Mouse (Mus musculus) kidney, embryonic 16.5 days (tissue): ENCODE results near the gene Hist1h1a. TPM values are rescaled to one million over a fixed set of nuclear protein-coding genes. Genes with fewer than 3 reads are reported as not detected.
"Not testable (repeated sequence)": the region's sequence is repeated elsewhere in the genome, so short reads cannot be mapped to it uniquely, and the experiment has no call there.

Source experiments
- ATAC-seq: fragments of 200-750 bp; cut with Nextera tagmentation; 2 replicates; pipeline ENCODE4 v1.8.0; 2017; ENCODE audit warnings: moderate TSS enrichment; ENCODE audit not compliant: low FRiP score, low TSS enrichment
- H3K27ac ChIP-seq: fragments of 300-500 bp; sonication (generic); 2 replicates; pipeline ENCODE4 v1.5.1; 2014; ENCODE audit warnings: low read length
- H3K27me3 ChIP-seq: fragments of 300-500 bp; sonication (generic); 2 replicates; pipeline ENCODE4 v1.6.1; 2014; ENCODE audit warnings: low read length, control low read depth, mixed read lengths; ENCODE audit not compliant: insufficient read depth
- H3K36me3 ChIP-seq: fragments of 300-500 bp; sonication (generic); 2 replicates; pipeline ENCODE4 v1.6.1; 2014; ENCODE audit warnings: low read length, control low read depth, mixed read lengths; ENCODE audit not compliant: insufficient read depth
- H3K4me1 ChIP-seq: fragments of 300-500 bp; sonication (generic); 2 replicates; pipeline ENCODE4 v1.6.1; 2014; ENCODE audit warnings: low read length, control low read depth, mixed read lengths; ENCODE audit not compliant: insufficient read depth
- H3K4me2 ChIP-seq: fragments of 300-500 bp; sonication (generic); replicated peaks from 2 replicates; pipeline ENCODE4 v1.6.1; 2014; ENCODE audit warnings: low read depth, low read length
- H3K4me3 ChIP-seq: fragments of 300-500 bp; sonication (generic); 2 replicates; pipeline ENCODE4 v1.5.1; 2014; ENCODE audit warnings: mild to moderate bottlenecking, low read length
- H3K9ac ChIP-seq: fragments of 300-500 bp; sonication (generic); replicated peaks from 2 replicates; pipeline ENCODE4 v1.6.1; 2014; ENCODE audit warnings: low read length
- H3K9me3 ChIP-seq: fragments of 300-500 bp; sonication (generic); 2 replicates; pipeline ENCODE4 v1.6.1; 2016; ENCODE audit warnings: low read length, control low read depth
- WGBS: fragments of 180-500 bp; shearing (Covaris S2); extraction: QIAGEN DNeasy Blood & Tissue Kit; methylation state at CpG from one replicate; pipeline ENCODE4 v1.1.7; 2014; 5-methylcytosine and 5-hydroxymethylcytosine counted together
- polyA plus RNA-seq: library from polyadenylated mRNA; unstranded; fragments of >200 nt; fragmentation: Nextera tagmentation; extraction: Ambion mirVana; gene quantifications from 2 replicates; pipeline ENCODE4 v1.2.1, GENCODE M21; 2015

Hist1h1a gene
- polyA plus RNA-seq, 1 experiment from 2014 or later, result 1.7 TPM

- ATAC-seq, result no peak
- peak overlapping the region; percentile 82 for H3K27ac ChIP-seq
These were observed 13.8 kb upstream of the Hist1h1a start for GRCm38 (mm10) chr13:23749563-23750121.

GRCm38 (mm10) chr13:23750839-23751477 is 12.5 kb upstream of the Hist1h1a start, which contains the start of gene Hist1h2ab:
Hist1h2ab (plus strand) TSS chr13:23751126.
- H3K36me3 ChIP-seq, H3K27me3 ChIP-seq, H3K9me3 ChIP-seq: not testable (repeated sequence)
- Histone ChIP-seq H3K4me2 (peak within 1 kb of the TSS; percentile 58), H3K4me1 (peaks cover 12% of the 10 kb centered on the region), H3K27ac (peak within 1 kb of the TSS; percentile 98), H3K9ac (peak within 1 kb of the TSS; percentile 73), H3K4me3 (peak within 1 kb of the TSS; percentile 50)
- under 1% methylated on average over 24 of the region's 47 CpGs for WGBS
- peak; percentile 54 for ATAC-seq

More at GRCm38 (mm10) chr13:23749563-23750121, 13.8 kb upstream of the Hist1h1a start:
- no peaks in the 10 kb centered on the region for H3K36me3 ChIP-seq
- no peaks in the 10 kb centered on the region for H3K27me3 ChIP-seq
- peaks cover 13% of the 10 kb centered on the region for H3K4me1 ChIP-seq
- H3K4me2 ChIP-seq, result no peak overlapping the region
- H3K9ac ChIP-seq, result no peak overlapping the region
- 87% methylated on average over 5 of the region's 5 CpGs for WGBS
- H3K9me3 ChIP-seq, result no peaks in the 10 kb centered on the region
- H3K4me3 ChIP-seq, result no peak overlapping the region

- under 1% methylated on average over 11 of the region's 11 CpGs for WGBS
- peak; percentile 44; the same call in 1 of the 2 replicates for ATAC-seq
- peak overlapping the region; percentile 73 for H3K9ac ChIP-seq
These were observed 11.9 kb upstream of the Hist1h1a start for GRCm38 (mm10) chr13:23751478-23751956.

GRCm38 (mm10) chr13:23752067-23752741 is 11.3 kb upstream of the Hist1h1a start, which contains the start of gene Hist1h3b:
Hist1h3b (plus strand) TSS chr13:23752267.
- Histone ChIP-seq H3K4me2 (peak within 1 kb of the TSS; percentile 58), H3K9ac (peak within 1 kb of the TSS; percentile 73), H3K4me3 (peak within 1 kb of the TSS; percentile 50), H3K27ac (peak within 1 kb of the TSS; percentile 98)
- H3K9me3 ChIP-seq, H3K27me3 ChIP-seq, H3K36me3 ChIP-seq, H3K4me1 ChIP-seq: not testable (repeated sequence)
- ATAC-seq, result peak; percentile 92
- WGBS, result 0% methylated on average over 15 of the region's 47 CpGs

More at GRCm38 (mm10) chr13:23751478-23751956, 11.9 kb upstream of the Hist1h1a start:
- Histone ChIP-seq H3K4me3 (peak overlapping the region; percentile 50), H3K4me1 (peaks cover 12% of the 10 kb centered on the region), H3K4me2 (peak overlapping the region; percentile 58), H3K27me3 (no peaks in the 10 kb centered on the region), H3K9me3 (no peaks in the 10 kb centered on the region), H3K36me3 (no peaks in the 10 kb centered on the region), H3K27ac (peak overlapping the region; percentile 98)

- WGBS, result 6% methylated on average over 6 of the region's 6 CpGs
- H3K27ac ChIP-seq, result peak overlapping the region; percentile 92
- H3K4me2 ChIP-seq, result peak overlapping the region; percentile 55
- H3K9me3 ChIP-seq, result no peaks in the 10 kb centered on the region
- peak overlapping the region; percentile 47 for H3K4me3 ChIP-seq
- H3K36me3 ChIP-seq, result no peaks in the 10 kb centered on the region
- peaks cover 9% of the 10 kb centered on the region for H3K4me1 ChIP-seq
- no peaks in the 10 kb centered on the region for H3K27me3 ChIP-seq
- H3K9ac ChIP-seq, result peak overlapping the region; percentile 72
- ATAC-seq, result no peak
These were observed 10.7 kb upstream of the Hist1h1a start for GRCm38 (mm10) chr13:23752742-23753172.

- H3K9ac ChIP-seq, result no peak overlapping the region
- peak overlapping the region; percentile 55 for H3K4me2 ChIP-seq
- no peak for ATAC-seq
- H3K4me3 ChIP-seq, result no peak overlapping the region
- H3K27ac ChIP-seq, result peak overlapping the region; percentile 28
- H3K4me1 ChIP-seq, result peaks cover 6% of the 10 kb centered on the region
- 60% methylated on average over 4 of the region's 4 CpGs for WGBS
- no peaks in the 10 kb centered on the region for H3K27me3 ChIP-seq
- no peaks in the 10 kb centered on the region for H3K36me3 ChIP-seq
- H3K9me3 ChIP-seq, result no peaks in the 10 kb centered on the region
These were observed 10.0 kb upstream of the Hist1h1a start for GRCm38 (mm10) chr13:23753314-23754078.

GRCm38 (mm10) chr13:23755000-23755399 is 8.5 kb upstream of the Hist1h1a start:
- Histone ChIP-seq H3K36me3 (no peaks in the 10 kb centered on the region), H3K27ac (no peak overlapping the region), H3K27me3 (no peaks in the 10 kb centered on the region), H3K9ac (no peak overlapping the region), H3K4me3 (no peak overlapping the region), H3K4me1 (peaks cover 9% of the 10 kb centered on the region), H3K9me3 (no peaks in the 10 kb centered on the region), H3K4me2 (no peak overlapping the region)
- no peak for ATAC-seq

GRCm38 (mm10) chr13:23756790-23757189 is 6.7 kb upstream of the Hist1h1a start, which contains the start of gene Hist1h4b:
Hist1h4b (plus strand) TSS chr13:23757013.
- Histone ChIP-seq H3K9me3 (no peaks in the 10 kb centered on the region), H3K4me3 (peak within 1 kb of the TSS; percentile 51), H3K36me3 (no peaks in the 10 kb centered on the region), H3K4me1 (peaks cover 15% of the 10 kb centered on the region), H3K27me3 (no peaks in the 10 kb centered on the region), H3K27ac (peak within 1 kb of the TSS; percentile 97), H3K9ac (peak within 1 kb of the TSS; percentile 77), H3K4me2 (peak within 1 kb of the TSS; percentile 77)
- WGBS, result under 1% methylated on average over 17 of the region's 22 CpGs
- peak; percentile 83 for ATAC-seq

GRCm38 (mm10) chr13:23757211-23757773 is 6.2 kb upstream of the Hist1h1a start:
- no peak; the same call in none of the 2 replicates for ATAC-seq
- H3K36me3 ChIP-seq, result no peaks in the 10 kb centered on the region
- H3K4me1 ChIP-seq, result peaks cover 15% of the 10 kb centered on the region
- no peaks in the 10 kb centered on the region for H3K27me3 ChIP-seq
- peak overlapping the region; percentile 97 for H3K27ac ChIP-seq
- H3K4me3 ChIP-seq, result peak overlapping the region; percentile 51
- H3K4me2 ChIP-seq, result peak overlapping the region; percentile 77
- no peaks in the 10 kb centered on the region for H3K9me3 ChIP-seq
- H3K9ac ChIP-seq, result peak overlapping the region; percentile 77
- 1% methylated on average over 17 of the region's 23 CpGs for WGBS
